Mouse (Mus musculus) forelimb bud, embryonic 11.5 days (tissue): ENCODE data around the gene Atoh8.

Experiments
- DNase-seq: peaks from one replicate; pipeline ENCODE4 v3.0.0-alpha.2; 2012; ENCODE audit warnings: low read depth, low spot score

Gene Atoh8

DNA sequence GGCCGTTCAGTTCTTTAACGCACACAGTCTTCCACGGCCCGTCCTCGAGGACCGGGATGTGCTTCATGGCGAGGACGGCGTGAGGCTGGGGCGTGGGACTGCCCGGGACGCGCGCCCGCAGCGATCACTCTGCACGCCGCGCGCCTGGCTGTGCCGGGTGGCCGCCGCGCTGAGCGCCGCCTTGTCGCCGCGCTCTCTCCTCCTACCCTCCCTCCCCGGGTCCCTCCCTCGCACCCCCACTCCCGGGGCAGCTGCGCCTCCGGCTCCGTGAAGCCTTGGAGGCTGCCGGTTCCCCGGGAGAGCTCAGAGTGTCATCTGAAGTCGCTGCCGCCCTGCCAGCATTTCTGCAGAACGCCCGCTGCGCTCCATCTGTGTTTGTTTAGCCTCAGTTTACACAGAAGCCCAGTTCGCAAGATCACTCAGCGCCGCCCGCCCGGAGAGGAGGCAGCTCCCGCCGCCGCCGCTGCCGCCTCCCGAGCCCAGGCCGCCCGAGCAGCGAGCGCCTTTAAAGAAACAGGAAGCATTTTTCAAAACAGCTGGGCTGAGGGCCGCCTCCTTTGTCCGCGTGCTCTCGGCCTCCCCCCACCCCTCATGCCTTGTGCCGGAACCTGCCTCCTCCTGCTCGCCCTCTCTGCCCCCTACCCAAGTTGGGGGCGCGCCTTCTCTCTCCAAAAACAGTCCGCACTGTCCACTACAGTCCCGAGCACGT is at the start of gene Atoh8:
Gene Atoh8, minus strand, starts transcription at position 480 of the 709 bp plus-strand sequence.
- peak; percentile 62 for DNase-seq

DNA sequence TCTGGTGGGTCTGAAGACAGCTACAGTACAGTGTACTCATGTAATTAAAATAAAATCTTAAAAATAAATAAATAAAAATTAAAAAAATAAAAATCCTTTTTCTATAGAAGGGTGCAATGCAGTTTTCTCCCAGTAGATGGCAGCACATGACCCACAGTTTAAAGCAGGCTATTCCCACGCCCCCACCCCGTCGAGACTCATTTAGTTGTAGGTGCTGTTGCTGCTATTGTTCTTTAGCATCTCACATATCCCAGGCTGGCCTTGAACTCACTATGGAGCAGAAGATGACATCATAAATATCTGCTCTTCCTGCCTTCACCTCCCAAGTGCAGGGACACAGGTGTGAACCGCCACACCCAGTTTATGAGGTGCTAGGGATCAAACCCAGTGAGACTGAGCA is 48.5 kb upstream of the Atoh8 start:
- DNase-seq, result peak; percentile 37

DNA sequence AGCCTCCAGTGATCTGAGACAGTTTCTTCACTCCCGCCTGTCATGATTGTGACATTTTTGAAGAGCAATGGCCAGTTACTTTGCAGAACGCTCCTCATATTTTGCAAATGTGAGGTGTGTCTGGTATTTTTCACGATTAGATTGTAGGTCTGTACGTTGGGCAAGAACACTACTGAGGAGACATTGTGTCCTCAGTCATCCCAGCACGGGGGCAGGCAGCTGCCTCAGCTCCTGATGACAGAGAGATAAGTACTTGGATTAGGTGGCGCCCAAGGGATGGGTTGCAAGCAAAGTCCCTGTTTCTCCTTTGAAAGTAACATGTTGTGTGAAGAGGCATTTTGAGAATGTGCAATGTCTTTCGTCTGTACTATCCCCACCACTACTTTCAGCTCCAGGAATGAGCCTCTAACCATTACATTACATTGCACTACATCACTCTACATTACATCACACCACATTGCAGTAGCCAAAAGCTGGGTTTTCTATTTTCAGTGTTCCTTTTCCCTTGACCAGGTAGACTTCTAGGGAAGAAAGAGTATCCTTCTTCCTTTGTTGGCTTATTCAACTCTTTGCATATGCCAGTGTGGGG is 45.1 kb upstream of the Atoh8 start:
- DNase-seq, result no peak

DNA sequence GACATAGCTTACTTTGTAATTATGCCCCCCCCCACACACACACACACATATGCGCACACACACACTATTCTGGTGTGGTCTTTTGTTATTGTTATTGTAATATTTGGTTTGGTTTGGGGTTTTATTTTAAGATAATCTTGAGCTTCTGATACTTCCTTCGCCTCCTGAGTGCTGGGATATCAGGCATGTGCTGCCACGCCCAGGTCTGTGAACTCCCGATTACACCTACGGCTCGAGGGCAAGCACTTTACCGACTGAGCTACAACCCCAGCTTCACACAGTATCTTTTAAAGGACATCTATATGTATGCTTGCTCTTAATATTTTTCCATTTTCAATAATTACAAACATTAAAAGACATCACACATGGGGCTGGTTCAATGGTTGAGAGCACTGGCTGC is 44.1 kb upstream of the Atoh8 start:
- DNase-seq, result no peak

DNA sequence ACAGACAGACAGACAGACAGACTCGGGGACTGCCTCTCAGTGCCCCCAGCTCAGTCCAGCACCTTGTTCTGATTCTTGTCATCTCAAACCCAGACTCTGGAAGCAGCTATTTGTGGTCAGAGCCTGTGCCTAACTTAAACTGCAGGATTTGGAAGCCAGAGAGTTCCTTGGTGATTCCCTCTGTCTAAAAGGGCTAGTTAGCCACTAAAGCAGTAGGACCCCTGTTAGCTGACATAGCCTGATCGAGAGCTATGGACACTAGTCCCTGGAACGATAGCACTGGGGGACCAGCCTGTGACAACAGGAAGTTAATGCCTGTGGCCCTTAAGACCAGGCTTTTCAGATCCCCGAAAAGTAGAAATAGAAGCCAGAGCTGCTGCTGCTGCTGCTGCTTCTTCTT is 43.5 kb upstream of the Atoh8 start:
- DNase-seq, result no peak

DNA sequence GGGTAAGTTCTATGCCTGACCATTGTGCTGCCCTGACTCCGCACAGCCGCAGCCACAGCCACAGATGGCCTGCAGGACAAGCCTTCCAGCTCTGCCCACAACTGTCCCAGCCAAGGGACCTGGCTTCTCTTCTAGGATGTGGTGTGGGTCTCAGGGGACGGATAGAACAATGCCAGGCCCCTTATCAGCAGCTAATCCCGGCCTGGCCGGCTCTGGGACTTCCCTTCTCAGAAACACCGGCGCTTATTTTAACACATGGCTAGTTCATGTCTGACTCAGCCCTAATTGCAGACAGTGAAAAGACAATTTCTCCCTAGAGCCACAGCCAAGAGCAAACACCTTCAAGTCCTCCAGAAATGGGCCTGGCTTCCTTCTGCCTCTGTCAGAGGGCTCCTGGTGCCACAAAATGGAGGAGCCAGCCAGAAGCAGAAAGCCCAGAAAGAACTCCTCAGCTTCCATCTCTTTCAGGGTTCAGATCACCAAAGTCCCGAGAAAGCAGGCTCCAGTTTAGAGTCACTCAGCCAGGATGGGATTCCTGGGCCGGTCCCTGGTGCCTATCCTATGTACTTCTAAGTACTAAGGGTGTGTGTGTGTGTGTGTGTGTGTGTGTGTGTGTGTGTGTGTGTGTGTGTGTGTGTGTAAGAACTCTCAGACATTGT is 42.3 kb upstream of the Atoh8 start:
- no peak for DNase-seq

DNA sequence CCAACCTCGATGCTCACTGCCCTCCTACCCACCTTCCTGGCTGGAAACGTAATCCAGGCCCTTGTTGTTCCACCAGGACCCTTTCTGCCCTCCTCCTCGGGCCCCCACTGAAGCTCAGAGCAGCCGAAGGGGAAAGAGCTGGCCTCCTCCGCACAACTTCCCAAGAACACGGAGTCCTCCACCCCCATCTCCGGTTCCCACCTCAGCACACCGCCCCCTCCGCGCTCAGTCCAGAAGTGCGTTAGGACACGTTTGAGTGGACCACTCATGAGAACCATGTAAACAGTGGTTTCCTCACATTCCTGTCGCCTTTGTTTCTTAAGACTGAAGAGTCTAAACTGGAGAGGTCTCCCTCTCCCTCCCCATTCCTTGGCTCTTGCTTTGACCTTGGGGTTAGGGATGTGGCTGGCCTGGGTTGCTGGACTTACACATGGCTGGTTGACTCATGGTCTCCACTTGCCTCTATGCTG is 41.6 kb upstream of the Atoh8 start:
- no peak for DNase-seq

DNA sequence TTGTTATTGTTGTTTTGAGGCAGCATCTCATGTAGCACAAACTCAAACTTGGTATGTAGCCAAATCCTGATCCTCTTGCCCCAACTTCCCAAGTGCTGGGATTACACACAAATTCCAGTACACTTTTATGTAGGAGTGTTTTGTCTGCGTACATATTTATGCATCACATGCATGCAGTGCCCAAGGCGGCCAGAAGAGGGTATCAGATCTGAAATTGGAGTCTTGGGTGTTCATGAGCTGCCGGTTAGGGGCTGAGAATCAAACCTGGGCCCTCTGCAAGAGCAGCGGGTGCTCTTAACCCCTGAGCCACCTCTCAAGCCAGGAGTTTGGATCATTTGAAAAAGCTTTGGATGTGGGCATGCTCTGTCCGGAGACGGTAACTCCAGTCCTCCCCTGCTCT is 40.8 kb upstream of the Atoh8 start:
- DNase-seq, result no peak

DNA sequence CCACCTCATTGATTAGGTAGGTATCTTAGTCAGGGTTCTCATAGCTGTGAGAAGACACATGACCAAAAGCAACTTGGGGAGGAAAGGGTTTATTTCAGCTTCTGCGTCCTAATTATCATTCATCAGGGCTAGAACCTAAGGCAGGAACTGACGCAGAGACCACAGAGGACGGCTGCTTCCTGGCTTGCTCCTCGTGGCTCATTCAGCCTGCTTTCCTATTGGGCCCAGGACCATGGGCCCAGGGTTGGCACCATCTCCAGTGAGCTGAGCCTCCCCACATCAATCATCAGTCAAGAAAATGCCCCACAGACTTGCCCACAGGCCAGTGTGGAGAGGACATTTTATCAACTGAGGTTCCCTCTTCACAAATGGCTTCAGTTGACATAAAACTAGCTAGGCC is 40.1 kb upstream of the Atoh8 start:
- DNase-seq, result no peak

DNA sequence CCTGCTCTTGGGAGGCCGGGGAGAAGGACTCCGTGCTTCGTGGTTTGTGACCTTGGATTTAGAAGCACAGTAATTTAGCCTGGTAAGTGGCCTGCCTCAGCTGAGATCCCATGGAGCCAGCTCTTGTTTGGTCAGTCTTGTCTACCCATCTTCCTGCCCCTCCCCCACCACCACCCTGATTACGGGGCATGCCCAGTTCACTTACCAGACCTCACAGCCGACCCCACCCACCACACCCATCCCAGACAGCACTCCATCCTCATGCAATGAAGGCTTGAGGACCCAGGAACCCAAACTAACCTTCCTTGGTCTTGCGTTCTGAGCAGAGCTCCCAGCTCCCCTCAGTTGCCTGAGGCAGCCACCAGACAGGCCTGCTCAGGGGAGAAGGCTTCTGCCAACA is 37.8 kb upstream of the Atoh8 start:
- no peak for DNase-seq

DNA sequence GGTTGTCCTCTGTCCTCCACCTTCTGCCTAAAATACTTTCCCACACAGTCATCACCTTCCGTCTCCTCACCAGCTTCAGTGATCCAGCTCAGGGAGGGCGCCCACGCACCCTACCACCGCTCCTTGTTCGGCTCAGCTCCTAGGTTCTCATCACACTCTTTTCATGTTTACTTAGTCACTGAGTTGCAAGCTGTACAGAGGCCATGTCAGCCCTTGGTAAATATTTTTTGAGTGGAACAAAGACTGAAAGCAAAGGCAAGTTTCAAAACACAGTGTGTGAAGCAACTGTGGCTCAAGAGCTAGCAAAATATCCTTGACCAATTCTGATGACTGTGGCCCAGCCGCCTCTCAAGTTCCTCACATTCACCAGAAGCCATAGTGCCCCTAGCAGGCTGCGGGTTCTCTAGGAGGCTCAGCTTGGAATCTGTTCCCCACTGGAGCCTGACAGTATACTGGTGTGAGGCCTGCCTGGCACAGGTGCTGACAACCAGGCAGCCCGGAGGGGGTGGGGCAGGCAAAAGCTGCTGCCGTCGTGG is 36.9 kb upstream of the Atoh8 start:
- no peak for DNase-seq

DNA sequence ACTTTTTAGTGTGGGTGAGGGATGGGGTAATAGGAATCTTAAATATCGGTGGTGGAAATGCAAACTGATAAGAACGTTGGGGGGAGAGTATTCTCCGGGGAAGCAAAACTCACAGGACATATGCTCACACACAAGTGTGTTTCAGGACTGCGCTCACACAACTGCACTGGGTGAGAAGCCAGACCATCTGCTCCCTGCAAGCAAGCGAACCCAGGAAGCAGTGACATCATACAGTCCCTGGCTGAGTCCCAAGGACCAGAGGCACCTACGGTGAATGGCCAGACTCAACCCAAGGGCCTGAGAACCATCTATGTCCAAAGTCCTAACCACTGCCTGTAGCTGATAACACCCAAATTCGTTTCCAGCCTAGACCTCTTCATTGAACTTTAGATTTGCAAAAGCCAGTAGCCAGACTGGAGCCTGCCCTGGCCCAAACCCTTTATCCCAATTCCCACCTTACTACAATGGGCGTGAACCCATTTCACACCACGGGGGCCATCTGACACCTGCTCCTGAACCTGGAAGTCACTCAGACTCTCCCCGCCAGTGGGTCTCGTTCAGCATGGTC is 35.7 kb upstream of the Atoh8 start:
- DNase-seq, result no peak

DNA sequence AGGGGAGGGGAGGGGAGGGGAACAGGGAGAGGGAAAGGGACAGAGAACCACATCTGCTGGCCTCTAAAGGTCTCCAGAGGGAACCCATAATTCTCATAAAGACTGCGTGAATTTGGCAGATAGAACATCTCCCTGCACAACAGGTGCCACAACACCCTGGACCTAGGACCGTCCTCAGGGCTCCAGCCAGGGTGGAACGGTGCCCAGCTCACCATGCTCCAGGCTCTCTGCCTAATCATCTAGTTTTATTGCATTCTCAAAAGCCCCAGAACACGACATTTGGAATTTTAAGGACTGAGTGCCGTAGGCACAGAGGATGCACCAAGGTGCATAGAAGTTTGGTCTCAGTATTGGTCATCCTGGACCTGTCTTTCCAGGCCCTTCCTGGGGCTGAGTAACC is 34.9 kb upstream of the Atoh8 start:
- DNase-seq, result no peak

DNA sequence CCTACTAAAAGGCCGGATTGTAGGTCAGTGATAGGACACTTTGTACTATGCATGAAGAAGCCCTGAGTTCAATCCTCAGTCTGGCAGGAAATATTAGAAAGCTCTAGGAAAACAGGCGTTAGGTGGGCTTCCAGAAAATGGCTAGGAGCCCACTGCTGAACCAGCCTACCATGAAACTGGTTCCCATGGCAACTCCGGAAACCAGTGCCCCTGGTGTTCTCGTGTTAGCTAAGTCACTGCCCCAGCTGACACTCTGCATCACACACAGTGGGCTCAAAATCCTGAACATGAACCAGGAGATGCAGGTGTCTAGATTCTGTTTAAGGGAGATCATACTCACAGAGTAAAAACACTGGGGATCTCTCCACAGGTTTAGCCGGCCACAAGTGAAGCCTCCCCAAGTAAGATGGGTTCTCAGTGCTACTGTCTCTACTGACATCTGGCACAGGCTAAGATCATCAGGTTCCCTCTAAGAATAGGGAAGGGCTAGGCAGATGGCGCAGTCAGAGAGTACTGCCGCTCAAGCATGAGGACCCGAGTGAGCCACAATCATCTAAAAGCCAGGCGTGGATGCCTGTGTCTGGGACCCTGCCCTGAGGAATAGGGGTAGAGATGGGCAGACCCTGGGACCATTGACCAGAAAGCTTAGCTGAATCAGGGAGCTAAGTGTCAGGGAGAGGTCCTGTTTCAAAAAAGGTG is 32.9 kb upstream of the Atoh8 start:
- no peak for DNase-seq

DNA sequence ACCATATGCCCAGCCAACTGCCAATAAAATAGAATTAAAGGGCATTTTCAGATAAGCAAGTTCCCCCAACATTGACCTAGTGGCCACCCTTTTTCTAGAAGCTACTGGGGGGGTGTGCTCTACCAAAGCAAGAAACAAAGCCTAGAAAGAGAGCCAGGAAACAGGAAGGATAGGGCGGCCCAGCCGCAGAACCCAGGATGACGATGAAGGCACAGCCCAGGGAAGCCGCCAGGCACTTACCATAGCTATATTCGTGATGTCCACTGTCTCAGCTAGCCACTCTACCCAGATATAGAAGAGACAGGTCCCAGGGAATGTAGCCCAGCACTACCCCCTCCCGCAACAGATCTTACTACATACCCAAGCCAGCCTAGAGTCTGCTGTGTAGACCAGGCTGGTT is 30.3 kb upstream of the Atoh8 start:
- DNase-seq, result no peak

DNA sequence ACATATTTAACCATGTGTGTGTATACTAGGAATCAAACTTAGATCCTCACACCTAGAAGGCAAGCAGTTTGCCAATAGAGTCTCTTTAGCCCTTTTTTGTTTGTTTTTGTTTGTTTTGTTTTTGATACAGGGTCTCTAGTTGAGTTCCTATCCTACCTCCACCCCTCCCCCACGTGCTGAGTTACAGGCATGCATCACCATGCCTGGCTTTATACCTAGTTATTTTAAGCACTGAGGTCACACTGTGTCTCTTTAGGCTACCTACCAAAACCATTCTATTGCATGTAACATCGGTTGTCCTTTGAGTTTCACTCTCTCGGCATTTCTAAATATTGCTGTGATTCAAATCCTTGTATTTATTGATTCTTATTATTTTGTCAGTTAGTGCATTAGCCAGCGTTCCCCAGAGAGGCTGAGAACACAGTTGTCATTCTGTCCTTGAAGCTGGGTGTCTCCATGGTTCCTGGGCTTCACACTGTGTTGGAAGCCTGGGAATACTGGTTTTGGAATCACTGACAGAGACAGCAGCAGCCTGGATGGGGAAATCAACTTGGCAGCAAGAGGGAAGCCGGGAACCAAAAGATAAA is 28.4 kb upstream of the Atoh8 start:
- DNase-seq, result no peak

DNA sequence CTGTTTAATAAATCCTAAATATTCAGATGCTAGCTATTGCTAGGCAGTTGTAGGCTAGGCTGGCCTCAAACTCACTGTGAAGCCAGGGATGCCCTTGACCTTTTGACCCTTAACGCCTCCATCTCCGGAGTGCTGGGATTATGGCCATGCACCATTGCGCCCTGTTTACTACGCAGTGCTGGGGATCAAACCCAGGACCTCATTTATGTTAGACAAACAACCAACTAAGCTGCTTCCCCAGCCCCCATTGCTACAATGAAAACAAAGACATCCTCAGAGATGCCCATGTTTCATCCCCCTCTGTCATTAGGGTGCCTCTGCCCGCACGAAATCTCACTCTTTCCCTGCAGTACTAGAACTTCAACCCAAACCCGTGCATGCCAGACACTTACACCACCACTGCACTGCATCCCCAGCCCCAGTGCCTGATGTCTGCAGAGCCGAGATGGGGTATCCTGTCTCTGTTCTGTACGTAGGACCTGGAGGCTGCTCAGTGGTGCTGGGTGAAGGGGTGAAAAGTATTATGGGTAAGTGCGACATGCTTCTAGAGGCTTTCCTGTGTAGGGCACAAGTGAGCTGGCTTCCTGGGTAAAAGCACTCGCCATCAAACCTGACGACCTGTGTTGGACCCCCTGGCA is 26.4 kb upstream of the Atoh8 start:
- DNase-seq, result no peak

DNA sequence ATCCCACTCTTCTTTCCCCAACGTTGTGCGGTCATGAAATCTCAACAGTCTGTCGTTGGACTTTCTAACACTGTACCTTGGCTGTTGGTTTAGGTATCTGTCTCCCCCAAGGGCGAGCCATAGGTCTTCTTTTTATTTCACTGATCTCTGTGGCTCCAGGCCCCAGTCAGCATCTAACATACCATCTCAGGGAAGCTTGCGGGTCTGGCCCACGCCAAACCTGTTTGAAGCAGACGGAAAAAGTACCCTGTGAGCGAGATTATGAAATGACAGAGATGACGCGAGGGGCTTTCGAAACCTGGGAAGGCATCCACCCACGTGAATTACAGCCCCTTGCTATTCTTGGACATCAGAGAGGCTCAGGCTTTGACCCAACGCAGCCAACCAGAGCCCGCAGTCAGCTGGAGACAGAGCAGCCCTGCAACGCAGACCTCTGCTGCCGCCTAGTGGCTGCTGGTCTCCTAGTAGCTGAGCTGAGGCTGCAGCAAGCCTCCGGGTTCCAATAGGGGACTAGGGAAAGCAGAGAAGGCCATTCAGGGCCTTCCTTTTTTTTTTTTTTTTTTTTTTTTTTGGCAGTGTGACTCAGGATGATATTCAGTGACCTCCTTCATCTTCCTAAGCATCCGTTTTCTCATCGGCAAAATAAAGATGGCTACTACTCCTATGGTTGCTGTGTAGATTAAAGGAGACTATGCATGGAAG is 25.8 kb upstream of the Atoh8 start:
- peak; percentile 92 for DNase-seq

DNA sequence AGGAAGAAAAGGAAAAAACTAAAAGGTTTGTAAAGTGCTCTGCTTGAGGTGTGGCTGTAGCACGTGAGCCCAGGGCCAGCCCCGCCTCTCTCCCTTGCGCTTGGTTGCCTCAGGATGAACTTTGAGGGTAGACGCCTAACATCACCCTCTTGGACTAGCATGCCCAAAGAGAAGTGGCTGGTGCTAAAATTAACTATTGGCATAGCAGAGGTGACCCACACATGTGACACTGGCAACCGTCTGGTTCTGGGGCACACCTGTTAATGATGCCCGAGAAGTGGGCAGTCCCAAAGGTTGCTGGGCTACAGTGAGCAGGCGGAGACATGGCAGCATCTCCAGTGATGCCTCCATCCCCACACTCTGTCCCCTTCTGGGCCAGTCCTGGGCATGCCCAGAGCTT is 24.1 kb upstream of the Atoh8 start:
- DNase-seq, result no peak

DNA sequence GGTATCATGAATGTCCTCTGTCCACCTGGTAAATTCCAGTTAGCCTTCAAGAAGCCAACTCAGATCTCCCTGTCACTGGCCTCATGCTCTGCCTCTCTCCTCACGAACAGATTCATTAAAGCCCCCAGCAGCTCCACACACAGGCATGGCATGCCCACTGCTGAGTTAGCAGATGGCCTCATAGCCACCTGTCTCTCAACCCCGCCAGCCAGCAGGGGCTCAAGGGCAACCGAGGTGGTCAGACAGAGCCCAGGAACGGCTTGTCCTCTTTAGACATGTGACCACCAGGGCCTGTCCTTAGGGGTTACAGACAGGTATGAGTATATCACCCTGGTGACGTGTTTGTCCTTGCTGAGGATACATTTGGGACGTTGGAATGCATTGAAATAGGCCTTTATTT is 19.9 kb upstream of the Atoh8 start:
- no peak for DNase-seq
